ENCODE assay signal across 7 mouse cellular contexts in the genomic region with DNA sequence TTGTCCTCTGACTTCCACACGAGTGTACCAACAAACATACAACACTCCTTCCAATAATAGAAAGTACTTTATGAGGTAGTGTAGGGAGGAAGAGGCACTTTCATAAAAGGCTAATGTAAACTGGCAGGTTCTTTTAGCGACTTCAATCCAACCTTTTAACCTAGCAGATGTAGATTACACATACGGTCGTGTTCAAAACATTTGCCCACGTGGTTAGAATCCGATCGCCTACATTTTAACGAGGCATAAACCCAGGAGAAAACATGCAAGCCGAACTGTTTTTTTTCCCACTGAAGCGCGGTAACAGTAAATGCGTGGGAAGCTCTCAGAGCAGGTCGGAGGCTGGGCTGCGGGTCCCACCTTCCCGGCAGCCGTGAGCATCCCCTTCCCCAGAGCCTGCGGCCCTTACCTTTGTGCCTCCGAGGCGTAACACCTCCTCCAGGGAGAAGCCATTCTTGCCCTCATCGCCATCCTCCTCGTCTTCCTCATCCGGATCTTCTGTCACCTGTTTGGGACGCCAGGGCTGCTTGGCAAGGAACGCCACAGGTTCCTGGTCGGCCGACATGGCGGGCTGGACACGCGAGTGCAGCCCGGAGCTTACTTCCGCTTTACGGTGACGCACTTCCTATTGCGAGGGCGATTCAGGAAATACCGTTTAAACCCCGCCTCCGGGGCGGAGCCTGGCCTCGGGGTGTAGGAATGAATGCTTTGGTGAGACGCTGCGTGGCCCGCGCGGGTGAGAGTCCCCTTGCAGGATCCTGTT. TPM values are rescaled to one million over a fixed set of nuclear protein-coding genes. Genes with fewer than 3 reads are reported as not detected.
DNase-seq lines count a peak whose midpoint lies in the region; ATAC-seq lines count a peak whose summit lies in the region.

Gene Cebpz (minus strand): TSS at position 601 of the 763 bp plus-strand sequence.
Gene Ndufaf7 (plus strand): TSS at position 671 of the 763 bp plus-strand sequence.

- 0 out of 2 replicates have a peak, but pooled peaks cover 10% of the 10 kb centered on the region for H3K36me3 ChIP-seq in intestine, embryonic 16.5 days (ENCODE audit: control insufficient read depth, insufficient read depth, low read length)
- H3K36me3 ChIP-seq in midbrain, embryonic 11.5 days (ENCODE audit: control insufficient read depth, insufficient read depth, low read length): peaks cover 7% of the 10 kb centered on the region; the same call in 1 of the 2 replicates

- DNase-seq in adrenal gland, adult 2 months: peak; percentile 98
- DNase-seq in embryo, embryonic 11.5 days (ENCODE audit: low read depth, low spot score): peak; percentile 98
- peak; percentile 95 to 97 for DNase-seq in gastrocnemius, postnatal 4 days (ENCODE audit: low spot score in 2 of 2)
- DNase-seq in left cerebral cortex, postnatal 36 days (ENCODE audit: low spot score in 2 of 2): peak; percentile 95 to 97
- DNase-seq in midbrain, embryonic 11.5 days (ENCODE audit: low spot score, missing footprints): peak; percentile 99
- DNase-seq in skeletal muscle tissue, adult 2 months (ENCODE audit: low read depth, low spot score): peak; percentile 89

- H3K4me1 ChIP-seq in intestine, embryonic 16.5 days (ENCODE audit: control insufficient read depth, insufficient read depth, low read length): peaks cover 16% of the 10 kb centered on the region
- H3K4me1 ChIP-seq in midbrain, embryonic 11.5 days (ENCODE audit: control insufficient read depth, insufficient read depth, low read length): peaks cover 8% of the 10 kb centered on the region

- H3K9me3 ChIP-seq in intestine, embryonic 16.5 days (ENCODE audit: control insufficient read depth, low read length): no peaks in the 10 kb centered on the region
- no peaks in the 10 kb centered on the region for H3K9me3 ChIP-seq in midbrain, embryonic 11.5 days (ENCODE audit: control insufficient read depth, low read length)

- peak within 1 kb of the TSS; percentile 91 for H3K4me3 ChIP-seq in intestine, embryonic 16.5 days (ENCODE audit: low read length)
- peak within 1 kb of the TSS; percentile 86 for H3K4me3 ChIP-seq in midbrain, embryonic 11.5 days (ENCODE audit: low read depth, low read length)

- ATAC-seq in intestine, embryonic 16.5 days: peak; percentile 100
- ATAC-seq in midbrain, embryonic 11.5 days (ENCODE audit: low FRiP score): peak; percentile 100

- H3K27ac ChIP-seq in intestine, embryonic 16.5 days (ENCODE audit: low read length): 0 out of 2 replicates have a peak within 1 kb of the TSS, but pooled peaks have one; percentile 29
- H3K27ac ChIP-seq in midbrain, embryonic 11.5 days (ENCODE audit: low read depth, low read length): no peak within 1 kb of the TSS

- peak within 1 kb of the TSS; percentile 88 for H3K9ac ChIP-seq in intestine, embryonic 16.5 days (ENCODE audit: low read depth, low read length)
- H3K9ac ChIP-seq in midbrain, embryonic 11.5 days (ENCODE audit: low read length): peak within 1 kb of the TSS; percentile 84

- no peaks in the 10 kb centered on the region for H3K27me3 ChIP-seq in intestine, embryonic 16.5 days (replicated peaks; ENCODE audit: control insufficient read depth, insufficient read depth, low read length)
- H3K27me3 ChIP-seq in midbrain, embryonic 11.5 days (ENCODE audit: control insufficient read depth, insufficient read depth, low read length): no peaks in the 10 kb centered on the region

- intact Hi-C loops in left cerebral cortex, postnatal 36 days (cut with DNase I): loop anchor here (2.0 to 10.0 kb wide), 2 partner anchors 102 to 908 kb away; partner anchors contain the start of genes Gpatch11 and Heatr5b

- peak within 1 kb of the TSS; percentile 83 for H3K4me2 ChIP-seq in intestine, embryonic 16.5 days (ENCODE audit: low read depth, low read length)
- H3K4me2 ChIP-seq in midbrain, embryonic 11.5 days: peak within 1 kb of the TSS; percentile 76

- WGBS in intestine, embryonic 16.5 days: under 1% methylated on average over 45 of the region's 45 CpGs
- under 1% methylated on average over 45 of the region's 45 CpGs for WGBS in midbrain, embryonic 11.5 days

RNA-seq across cellular contexts. Expression of gene Cebpz, which starts in this region (rescaled TPM):
- 10 to 100 TPM; 42.6 to 50.5 TPM for total RNA-seq in adrenal gland, adult 2 months (2021)
- 0.89 and 3.0 TPM in 2 replicates for polyA plus RNA-seq in adrenal gland, adult 2 months (2012; rRNA removed)
- total RNA-seq in gastrocnemius, postnatal 4 days (2021): 10 to 100 TPM; 25.4 to 28.2 TPM
- polyA plus RNA-seq in intestine, embryonic 16.5 days (2015; fragmentation: Nextera tagmentation; extraction: Ambion mirVana): 38.9 and 41.7 TPM in 2 replicates
- total RNA-seq in left cerebral cortex, postnatal 36 days (2021): 10 to 100 TPM; 27.1 to 31.5 TPM
- polyA plus RNA-seq in midbrain, embryonic 11.5 days (2014; fragmentation: Nextera tagmentation; extraction: Ambion mirVana): 63.9 and 64.8 TPM in 2 replicates

RNA-seq across cellular contexts. Expression of gene Ndufaf7, which starts in this region (rescaled TPM):
- 10 to 100 TPM; 38.5 to 50.3 TPM for total RNA-seq in adrenal gland, adult 2 months (2021)
- 3.1 and 4.6 TPM in 2 replicates for polyA plus RNA-seq in adrenal gland, adult 2 months (2012; rRNA removed)
- total RNA-seq in gastrocnemius, postnatal 4 days (2021): 10 to 100 TPM; 29.5 to 33.5 TPM
- polyA plus RNA-seq in intestine, embryonic 16.5 days (2015; fragmentation: Nextera tagmentation; extraction: Ambion mirVana): 46.7 and 50.1 TPM in 2 replicates
- 10 to 100 TPM; 53.7 to 58.1 TPM for total RNA-seq in left cerebral cortex, postnatal 36 days (2021)
- 53.9 and 54.2 TPM in 2 replicates for polyA plus RNA-seq in midbrain, embryonic 11.5 days (2014; fragmentation: Nextera tagmentation; extraction: Ambion mirVana)

Comparison
In these comparisons a context has a peak if more than half of its experiments do, and no peak if none do; other contexts are left out.
1. RNA of gene Cebpz (polyA plus RNA-seq): 63.9 to 64.8 TPM in midbrain, embryonic 11.5 days and 38.9 to 41.7 TPM in intestine, embryonic 16.5 days; 0.89 to 3.0 TPM in adrenal gland, adult 2 months; every median in the first group is over 10 times any median in the second.
2. Peak in every context shown above with its lines, with median percentiles within 50 percentile points of each other: DNase-seq.